Mouse (Mus musculus) lung, embryonic 15.5 days (tissue): ENCODE data around the gene Slc16a3. TPM values are rescaled to one million over a fixed set of nuclear protein-coding genes. Genes with fewer than 3 reads are reported as not detected.

Experiments
- ATAC-seq: fragments of 200-750 bp; cut with Nextera tagmentation; 2 replicates; pipeline ENCODE4 v1.8.0; 2017; ENCODE audit warnings: moderate number of reproducible peaks, borderline replicate concordance; ENCODE audit not compliant: low FRiP score, low TSS enrichment; ENCODE audit errors: extremely low read depth
- H3K27ac ChIP-seq: fragments of 300-500 bp; sonication (generic); 2 replicates; pipeline ENCODE4 v1.5.1; 2015; ENCODE audit warnings: moderate library complexity, mild to moderate bottlenecking, inconsistent platforms
- H3K27me3 ChIP-seq: fragments of 300-500 bp; sonication (generic); 2 replicates; pipeline ENCODE4 v1.6.1; 2015; ENCODE audit warnings: inconsistent platforms
- H3K36me3 ChIP-seq: fragments of 300-500 bp; sonication (generic); 2 replicates; pipeline ENCODE4 v1.6.1; 2015; ENCODE audit warnings: inconsistent platforms
- H3K4me1 ChIP-seq: fragments of 300-500 bp; sonication (generic); 2 replicates; pipeline ENCODE4 v1.6.1; 2015; ENCODE audit warnings: inconsistent platforms
- H3K4me2 ChIP-seq: fragments of 300-500 bp; sonication (generic); 2 replicates; pipeline ENCODE4 v1.6.1; 2015; ENCODE audit warnings: inconsistent platforms, mild to moderate bottlenecking, moderate library complexity
- H3K4me3 ChIP-seq: fragments of 300-500 bp; sonication (generic); 2 replicates; pipeline ENCODE4 v1.5.1; 2015; ENCODE audit warnings: mild to moderate bottlenecking, inconsistent platforms
- H3K9ac ChIP-seq: fragments of 300-500 bp; sonication (generic); 2 replicates; pipeline ENCODE4 v1.6.1; 2015; ENCODE audit warnings: inconsistent platforms
- H3K9me3 ChIP-seq: fragments of 300-500 bp; sonication (generic); 2 replicates; pipeline ENCODE4 v1.6.1; 2016; ENCODE audit warnings: inconsistent platforms
- whole genome bisulfite sequencing: fragments of 180-500 bp; shearing (Covaris S2); methylation state at CpG from one replicate; pipeline ENCODE4 v1.1.7; 2015; 5-methylcytosine and 5-hydroxymethylcytosine counted together
- polyA plus RNA-seq: library from polyadenylated mRNA; unstranded; fragments of >200 nt; fragmentation: Nextera tagmentation; extraction: Ambion mirVana; gene quantifications from 2 replicates; pipeline ENCODE4 v1.2.1, GENCODE M21; 2015

Slc16a3 gene
- polyA plus RNA-seq = 67.1 and 73.0 TPM in 2 replicates

DNA sequence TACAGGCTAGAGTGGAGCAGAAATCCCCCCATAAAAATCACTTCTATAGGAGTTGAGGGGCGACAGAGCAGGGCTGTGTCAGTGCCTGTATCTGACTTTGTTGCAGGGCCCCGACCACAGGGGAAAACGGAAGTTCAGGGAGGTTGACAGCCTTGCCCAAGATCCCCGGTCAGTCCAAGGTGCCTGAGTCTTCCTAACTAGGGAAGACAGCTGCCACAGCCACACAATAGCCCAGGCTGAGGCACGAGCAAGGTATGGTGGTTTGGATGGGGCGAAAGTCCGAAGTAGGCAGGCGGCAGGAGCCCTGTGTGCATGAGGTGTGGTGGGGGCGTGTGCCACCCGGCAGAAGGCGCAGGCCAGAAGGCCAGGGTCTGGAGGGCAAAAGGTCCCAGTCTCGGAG lies at the start of gene Slc16a3:
Gene Slc16a3 (plus strand): TSS at position 153 of the 400 bp plus-strand sequence.
- Histone ChIP-seq H3K4me1 (peaks cover 40% of the 10 kb centered on the region), H3K4me2 (peak within 1 kb of the TSS; percentile 87), H3K9ac (peak within 1 kb of the TSS; percentile 50), H3K27ac (peak within 1 kb of the TSS; percentile 49), H3K9me3 (no peaks in the 10 kb centered on the region), H3K36me3 (no peaks in the 10 kb centered on the region), H3K4me3 (peak within 1 kb of the TSS; percentile 54), H3K27me3 (0 out of 2 replicates have a peak, but pooled peaks cover 7% of the 10 kb centered on the region)
- 17% methylated on average over 12 of the region's 12 CpGs for WGBS
- ATAC-seq = no peak

DNA sequence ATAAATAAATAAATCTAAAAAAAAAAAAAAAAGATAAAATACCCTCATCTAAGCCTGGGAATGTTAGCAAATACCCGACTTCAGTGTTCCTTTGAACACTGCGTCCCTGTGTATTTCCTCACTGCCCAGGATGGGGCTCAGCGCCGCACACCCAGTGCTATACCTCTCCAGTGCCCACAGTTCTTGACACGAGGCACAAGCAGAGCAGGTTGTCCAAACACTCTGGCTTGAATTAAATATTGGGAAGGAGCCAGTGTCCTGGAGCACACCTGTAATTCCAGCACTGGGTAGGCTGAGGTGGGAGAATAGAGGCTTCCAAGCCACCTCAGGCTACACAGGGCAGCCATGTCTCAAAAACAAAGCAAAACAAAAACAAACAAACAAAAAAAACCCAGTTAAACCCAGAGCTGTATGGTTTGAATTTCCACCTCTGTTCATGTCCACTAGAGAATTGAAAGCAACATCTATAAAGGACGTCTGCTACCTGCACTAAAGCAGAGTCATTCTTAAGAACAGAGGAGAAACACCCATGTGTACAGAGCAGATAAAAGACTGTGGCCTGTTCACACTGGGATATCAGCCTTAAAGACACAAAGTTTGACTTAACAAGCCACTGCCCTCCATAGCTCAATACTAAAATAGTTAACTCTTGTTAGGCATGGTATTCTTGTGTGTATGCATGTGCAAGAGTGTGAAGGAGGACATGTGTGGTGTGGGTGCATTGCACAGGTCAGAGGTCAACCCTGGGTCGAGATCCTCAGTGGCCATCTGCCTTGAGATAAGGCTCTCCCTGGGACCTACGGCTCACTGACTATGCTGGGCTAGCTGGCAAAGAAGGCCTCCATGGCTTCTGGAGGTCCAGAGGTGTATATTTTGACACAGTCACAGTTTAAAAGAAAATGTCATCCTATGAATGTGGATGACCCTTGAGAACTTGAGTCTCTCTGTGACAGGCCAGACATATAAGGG lies 47.7 kb upstream of the Slc16a3 start:
- Histone ChIP-seq H3K4me3 (no peak overlapping the region), H3K27me3 (no peaks in the 10 kb centered on the region), H3K4me2 (no peak overlapping the region), H3K9me3 (no peaks in the 10 kb centered on the region), H3K27ac (no peak overlapping the region), H3K9ac (no peak overlapping the region), H3K4me1 (peaks cover 4% of the 10 kb centered on the region; the same call in 1 of the 2 replicates), H3K36me3 (no peaks in the 10 kb centered on the region; the same call in 1 of the 2 replicates)
- WGBS = 68% methylated on average over 8 of the region's 8 CpGs
- no peak for ATAC-seq

DNA sequence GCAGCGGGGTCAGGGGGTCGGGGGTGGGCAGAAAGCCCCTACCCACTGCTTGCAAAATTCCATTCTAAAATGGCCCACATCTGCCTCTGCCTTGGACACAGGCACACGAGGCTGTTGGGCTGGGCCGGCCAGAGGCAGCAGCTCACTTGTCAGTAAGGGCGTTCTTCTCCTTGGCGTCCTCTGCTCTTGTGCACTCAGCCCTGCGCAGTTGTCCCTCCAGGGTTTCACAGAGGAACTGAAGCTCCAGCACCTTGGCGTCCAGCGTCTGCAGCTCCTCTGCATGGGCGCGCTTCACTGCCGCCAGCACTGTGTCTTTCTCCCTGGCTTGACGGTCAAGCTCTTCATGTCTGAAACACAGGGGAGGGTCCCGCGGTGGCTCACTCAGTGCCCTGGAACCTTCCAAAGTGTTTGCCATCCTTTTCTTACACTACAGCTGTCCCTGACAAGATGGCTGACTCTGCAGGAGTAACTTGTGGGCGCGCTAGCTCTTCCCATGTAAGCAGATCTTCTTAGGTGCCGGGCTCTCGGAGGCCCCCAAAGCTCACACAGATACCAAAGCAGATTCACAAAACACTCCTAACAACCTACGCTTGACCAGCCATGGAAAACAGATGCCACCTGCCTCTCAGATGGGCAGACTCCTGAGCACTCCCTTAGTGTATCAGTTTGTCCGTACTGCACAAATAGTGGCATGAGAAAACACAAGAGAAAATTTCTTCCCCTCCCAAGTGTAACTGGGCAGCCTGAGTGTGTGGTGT lies 46.4 kb upstream of the Slc16a3 start:
- no peak overlapping the region for H3K27ac ChIP-seq
- WGBS = 82% methylated on average over 21 of the region's 21 CpGs
- no peak overlapping the region for H3K4me2 ChIP-seq
- no peak for ATAC-seq
- peaks cover 4% of the 10 kb centered on the region; the same call in 1 of the 2 replicates for H3K4me1 ChIP-seq
- H3K4me3 ChIP-seq = no peak overlapping the region
- no peaks in the 10 kb centered on the region; the same call in 1 of the 2 replicates for H3K36me3 ChIP-seq
- H3K27me3 ChIP-seq = no peaks in the 10 kb centered on the region
- H3K9ac ChIP-seq = no peak overlapping the region
- H3K9me3 ChIP-seq = no peaks in the 10 kb centered on the region

DNA sequence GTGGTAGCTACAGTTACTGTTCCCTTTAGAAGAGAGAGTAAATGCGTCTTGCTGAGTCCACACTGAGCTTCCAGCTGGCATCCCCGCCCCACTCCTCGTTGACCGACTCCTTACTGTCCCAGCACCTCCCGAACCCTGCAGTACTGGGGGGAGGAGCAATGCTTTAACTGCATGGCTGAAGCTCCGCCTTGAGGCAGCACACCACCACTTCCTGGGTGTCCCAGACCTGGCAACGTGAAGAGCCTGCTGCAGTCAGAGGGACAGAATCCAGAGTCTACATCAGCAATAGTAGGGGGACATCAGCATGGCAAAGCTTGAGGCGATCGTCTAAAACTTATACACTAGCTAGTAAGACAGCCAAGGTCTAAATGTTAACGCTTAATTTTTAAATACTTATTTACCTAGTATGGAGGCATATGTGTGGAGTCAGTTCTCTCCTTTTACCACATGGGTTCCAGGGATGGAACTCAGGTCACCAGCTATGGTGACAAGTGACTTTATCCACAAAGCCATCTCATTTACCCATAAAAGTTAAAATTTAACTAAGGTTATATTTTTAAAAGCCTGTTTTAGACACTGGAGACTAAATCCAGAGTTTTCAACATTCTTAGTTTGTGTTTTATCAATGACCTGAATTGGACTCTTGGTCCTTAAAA lies 45.7 kb upstream of the Slc16a3 start:
- no peak for ATAC-seq
- 42% methylated on average over 10 of the region's 10 CpGs for WGBS
- Histone ChIP-seq H3K36me3 (no peaks in the 10 kb centered on the region; the same call in 1 of the 2 replicates), H3K9me3 (no peaks in the 10 kb centered on the region), H3K4me3 (no peak overlapping the region), H3K27ac (no peak overlapping the region), H3K9ac (no peak overlapping the region), H3K27me3 (no peaks in the 10 kb centered on the region), H3K4me2 (no peak overlapping the region), H3K4me1 (peaks cover 4% of the 10 kb centered on the region; the same call in 1 of the 2 replicates)

DNA sequence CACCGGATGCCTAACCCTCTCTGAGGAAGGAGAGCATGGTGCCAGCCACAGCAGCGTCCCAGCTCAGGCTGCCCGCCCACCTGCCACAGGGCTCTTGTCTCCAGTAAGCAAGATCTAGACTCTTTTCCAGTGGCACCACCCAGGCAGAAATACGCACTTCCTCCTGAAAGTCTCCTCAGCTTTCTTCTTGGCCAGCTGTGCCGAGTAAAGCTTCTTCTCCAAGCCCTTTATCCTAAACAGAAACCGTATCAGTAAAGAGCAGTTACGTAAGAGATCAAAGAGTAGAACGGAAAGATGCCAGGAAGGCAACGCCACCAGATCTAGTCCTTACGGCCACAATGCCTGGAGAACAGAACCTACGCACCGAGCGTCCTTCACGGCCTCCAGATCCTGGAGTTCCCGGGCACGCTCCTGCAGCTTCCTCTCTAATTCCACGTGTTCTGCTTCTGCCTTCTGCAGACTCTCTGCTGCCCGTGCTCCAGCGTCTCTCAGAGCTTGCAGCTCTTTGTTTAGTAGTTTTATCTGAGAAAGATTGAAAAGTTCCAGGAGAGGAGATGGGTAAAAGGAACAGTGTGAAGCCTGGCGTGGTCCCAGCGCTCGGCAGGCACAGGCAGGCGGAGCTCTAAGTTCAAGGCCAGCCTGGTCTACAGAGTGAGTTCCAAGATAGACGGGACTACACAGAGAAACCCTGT lies 45.0 kb upstream of the Slc16a3 start:
- no peak overlapping the region for H3K27ac ChIP-seq
- H3K9ac ChIP-seq = no peak overlapping the region
- 68% methylated on average over 24 of the region's 24 CpGs for WGBS

DNA sequence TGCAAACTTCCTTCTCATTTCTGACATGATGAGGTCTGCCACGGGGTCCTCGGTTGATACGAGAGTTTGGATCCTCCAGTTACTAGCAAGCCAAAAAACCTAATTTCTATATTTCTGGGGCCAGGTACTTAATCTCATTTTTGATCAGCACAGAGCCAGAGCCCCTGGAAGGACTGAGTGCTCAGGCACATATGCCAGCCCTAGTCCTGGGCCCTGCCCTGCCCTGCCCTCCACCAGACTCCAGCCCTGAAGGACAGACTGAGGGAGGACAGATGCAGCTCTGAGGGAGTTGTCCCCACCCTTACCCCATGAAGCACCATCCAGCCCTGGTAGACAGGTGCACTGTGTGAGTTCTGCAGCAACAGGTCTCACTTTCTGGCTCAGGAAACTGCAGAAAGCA lies 43.7 kb upstream of the Slc16a3 start:
- H3K27ac ChIP-seq = no peak overlapping the region
- 95% methylated on average over 3 of the region's 3 CpGs for WGBS
- ATAC-seq = no peak
- no peak overlapping the region for H3K4me3 ChIP-seq
- H3K9me3 ChIP-seq = no peaks in the 10 kb centered on the region
- no peaks in the 10 kb centered on the region for H3K36me3 ChIP-seq
- no peaks in the 10 kb centered on the region for H3K27me3 ChIP-seq
- peaks cover 4% of the 10 kb centered on the region; the same call in 1 of the 2 replicates for H3K4me1 ChIP-seq
- no peak overlapping the region for H3K4me2 ChIP-seq
- no peak overlapping the region for H3K9ac ChIP-seq

More for the DNA sequence above, 45.0 kb upstream of the Slc16a3 start:
- H3K4me3 ChIP-seq = no peak overlapping the region
- ATAC-seq = no peak
- H3K4me2 ChIP-seq = no peak overlapping the region
- H3K27me3 ChIP-seq = no peaks in the 10 kb centered on the region
- peaks cover 4% of the 10 kb centered on the region; the same call in 1 of the 2 replicates for H3K4me1 ChIP-seq
- H3K36me3 ChIP-seq = no peaks in the 10 kb centered on the region
- H3K9me3 ChIP-seq = no peaks in the 10 kb centered on the region

DNA sequence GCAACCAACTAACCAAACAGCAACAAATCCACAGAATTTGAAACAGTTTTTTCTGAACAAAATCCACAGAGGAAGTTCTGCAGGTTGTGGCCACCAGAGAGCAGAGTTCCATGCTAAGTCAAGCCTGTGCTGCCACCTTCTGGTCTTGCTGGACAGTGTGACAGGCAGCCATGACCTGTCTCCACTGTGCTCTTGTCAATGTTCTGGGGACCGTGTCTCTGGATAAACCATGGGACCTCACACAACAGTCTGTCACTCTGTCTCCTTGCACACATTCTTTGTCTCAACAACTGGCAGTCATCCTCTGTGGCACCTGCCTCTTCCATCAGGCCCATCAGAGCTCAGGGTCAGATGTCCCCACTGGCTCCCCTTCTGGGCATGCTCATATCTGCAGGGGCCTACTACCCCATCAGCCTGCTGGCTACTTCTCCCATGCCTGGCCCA lies 42.8 kb upstream of the Slc16a3 start:
- H3K4me1 ChIP-seq = peaks cover 4% of the 10 kb centered on the region; the same call in 1 of the 2 replicates
- H3K9ac ChIP-seq = no peak overlapping the region
- H3K36me3 ChIP-seq = no peaks in the 10 kb centered on the region
- H3K4me2 ChIP-seq = no peak overlapping the region
- 17% methylated on average over 1 of the region's 1 CpGs for WGBS
- no peaks in the 10 kb centered on the region for H3K27me3 ChIP-seq
- H3K9me3 ChIP-seq = no peaks in the 10 kb centered on the region
- peak; percentile 74; the same call in 1 of the 2 replicates for ATAC-seq
- no peak overlapping the region for H3K4me3 ChIP-seq
- no peak overlapping the region for H3K27ac ChIP-seq

DNA sequence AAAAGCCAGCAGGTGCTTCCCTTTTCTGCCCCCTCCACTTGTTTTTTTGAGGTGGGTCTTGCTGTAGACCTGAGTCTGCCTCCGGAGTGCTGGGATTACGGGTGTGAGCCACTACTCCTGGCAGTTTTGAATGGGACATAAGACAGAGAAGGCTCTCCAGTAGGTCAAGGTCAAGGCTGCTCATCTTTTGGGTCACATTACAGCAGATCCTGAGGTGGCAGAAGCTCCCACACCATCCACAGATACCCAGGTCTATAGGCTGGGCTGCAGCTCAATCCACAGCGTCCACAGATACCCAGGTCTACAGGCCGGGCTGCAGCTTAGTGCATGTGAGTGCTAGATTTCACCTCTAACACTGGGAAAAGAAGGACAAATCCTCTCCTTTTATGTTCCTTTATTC lies 34.5 kb upstream of the Slc16a3 start:
- no peaks in the 10 kb centered on the region for H3K9me3 ChIP-seq

DNA sequence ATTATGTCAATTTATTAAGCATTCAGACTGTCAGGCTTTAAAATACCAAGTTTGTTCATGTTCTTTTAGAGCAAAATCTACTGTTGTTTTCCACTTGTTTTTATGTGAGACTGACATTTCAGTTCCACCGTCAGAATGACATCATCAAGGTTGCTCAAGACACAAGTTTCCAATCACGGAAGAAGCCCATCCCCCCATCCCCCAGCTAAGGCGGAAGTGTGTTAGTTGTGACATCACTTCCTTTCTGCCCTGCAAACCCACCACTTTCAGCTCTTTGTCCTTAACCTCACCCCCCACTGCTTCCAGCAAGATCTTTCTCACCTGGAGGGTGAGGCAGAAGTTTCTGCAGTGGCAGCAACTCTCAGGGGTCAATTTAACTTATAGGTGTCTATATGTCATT lies 31.8 kb upstream of the Slc16a3 start:
- no peak overlapping the region for H3K4me3 ChIP-seq
- ATAC-seq = no peak
- H3K4me2 ChIP-seq = no peak overlapping the region
- H3K36me3 ChIP-seq = peaks cover 29% of the 10 kb centered on the region
- no peaks in the 10 kb centered on the region for H3K4me1 ChIP-seq
- H3K27me3 ChIP-seq = no peaks in the 10 kb centered on the region
- H3K9ac ChIP-seq = no peak overlapping the region
- 63% methylated on average over 3 of the region's 3 CpGs for WGBS
- no peaks in the 10 kb centered on the region for H3K9me3 ChIP-seq
- no peak overlapping the region for H3K27ac ChIP-seq

More for the DNA sequence above, 34.5 kb upstream of the Slc16a3 start:
- no peak for ATAC-seq
- Histone ChIP-seq H3K4me2 (no peak overlapping the region), H3K4me1 (no peaks in the 10 kb centered on the region), H3K27ac (no peak overlapping the region), H3K4me3 (no peak overlapping the region), H3K36me3 (peaks cover 10% of the 10 kb centered on the region), H3K9ac (no peak overlapping the region), H3K27me3 (no peaks in the 10 kb centered on the region)
- WGBS = 92% methylated on average over 4 of the region's 4 CpGs

DNA sequence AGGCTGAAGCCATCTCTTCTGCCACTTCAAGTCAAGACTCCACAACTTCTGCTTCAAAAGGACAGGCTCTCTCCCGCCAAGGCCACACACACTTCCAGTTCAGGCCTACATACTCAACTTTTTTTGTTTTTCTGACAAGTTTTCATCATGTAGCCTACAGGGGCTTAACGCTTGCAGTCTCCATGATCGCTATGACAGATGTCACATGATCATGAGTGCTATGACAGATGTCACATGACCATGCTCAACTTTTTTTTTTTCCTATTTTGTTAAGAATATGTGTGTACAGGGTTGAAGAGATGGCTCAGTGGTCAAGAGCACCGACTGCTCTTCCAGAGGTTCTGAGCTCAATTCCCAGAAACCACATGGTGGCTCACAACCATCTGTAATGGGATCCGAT lies 30.5 kb upstream of the Slc16a3 start:
- Histone ChIP-seq H3K9me3 (no peaks in the 10 kb centered on the region), H3K9ac (no peak overlapping the region), H3K27ac (no peak overlapping the region), H3K4me3 (no peak overlapping the region), H3K4me1 (no peaks in the 10 kb centered on the region), H3K4me2 (no peak overlapping the region), H3K36me3 (peaks cover 33% of the 10 kb centered on the region), H3K27me3 (no peaks in the 10 kb centered on the region)
- WGBS = 96% methylated on average over 5 of the region's 5 CpGs
- no peak for ATAC-seq

DNA sequence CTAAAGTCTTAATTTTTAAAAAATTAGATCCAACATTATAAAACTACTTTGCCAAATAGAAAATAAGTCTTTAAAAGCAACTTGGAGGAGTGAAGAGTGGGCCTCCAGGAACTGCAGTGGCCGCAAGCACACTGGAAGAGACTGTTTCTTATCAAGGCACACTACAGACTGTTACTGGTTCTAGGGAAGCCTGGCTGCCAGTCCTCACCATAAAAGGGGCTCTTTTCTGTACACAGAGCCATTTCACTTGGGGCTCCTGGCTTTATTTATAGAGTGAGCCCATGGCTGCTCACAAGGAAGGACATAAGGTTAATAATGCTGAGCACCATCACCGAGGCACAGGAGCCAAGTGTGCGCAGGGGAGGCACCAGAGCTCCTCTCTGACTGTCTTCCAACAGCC lies 25.8 kb upstream of the Slc16a3 start:
- Histone ChIP-seq H3K27ac (no peak overlapping the region), H3K36me3 (peaks cover 33% of the 10 kb centered on the region)
- WGBS = 91% methylated on average over 3 of the region's 3 CpGs

More for the DNA sequence above, 25.8 kb upstream of the Slc16a3 start:
- Histone ChIP-seq H3K9me3 (no peaks in the 10 kb centered on the region), H3K9ac (no peak overlapping the region), H3K4me1 (no peaks in the 10 kb centered on the region), H3K4me2 (no peak overlapping the region), H3K4me3 (no peak overlapping the region), H3K27me3 (no peaks in the 10 kb centered on the region)
- ATAC-seq = no peak
